Mouse (Mus musculus) Muller cell, postnatal 12 days (primary cell): ENCODE measurements around the gene Ahsg.

Source experiments
- DNase-seq: peaks from one replicate; pipeline ENCODE4 v3.0.0-alpha.2; 2015; ENCODE audit errors: inconsistent ontology term

The Ahsg gene

GRCm38 (mm10) chr16:22890683-22891510 lies at the start of gene Ahsg:
Gene Ahsg, plus strand, starts transcription at chr16:22891277.
- peak; percentile 30 for DNase-seq

DNA sequence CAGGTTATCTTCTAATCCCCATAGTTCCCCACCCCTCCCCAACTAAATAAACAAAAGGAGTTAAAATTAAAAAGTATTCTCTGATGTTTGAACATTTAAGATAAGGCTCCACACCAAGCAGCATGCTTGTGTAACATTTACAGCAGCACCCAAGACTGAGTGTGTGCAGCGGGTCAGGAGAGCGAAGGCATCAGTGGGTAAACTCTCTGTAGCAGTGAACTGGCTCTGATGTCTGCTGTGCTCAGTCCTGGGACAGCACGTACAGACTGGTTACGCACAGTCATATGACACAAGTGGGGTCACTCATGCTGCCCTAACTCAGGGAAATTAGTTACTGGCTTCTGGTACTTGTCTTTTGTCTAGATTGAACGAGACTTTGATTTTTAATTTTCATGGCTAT lies 48.2 kb upstream of the Ahsg start:
- no peak for DNase-seq

DNA sequence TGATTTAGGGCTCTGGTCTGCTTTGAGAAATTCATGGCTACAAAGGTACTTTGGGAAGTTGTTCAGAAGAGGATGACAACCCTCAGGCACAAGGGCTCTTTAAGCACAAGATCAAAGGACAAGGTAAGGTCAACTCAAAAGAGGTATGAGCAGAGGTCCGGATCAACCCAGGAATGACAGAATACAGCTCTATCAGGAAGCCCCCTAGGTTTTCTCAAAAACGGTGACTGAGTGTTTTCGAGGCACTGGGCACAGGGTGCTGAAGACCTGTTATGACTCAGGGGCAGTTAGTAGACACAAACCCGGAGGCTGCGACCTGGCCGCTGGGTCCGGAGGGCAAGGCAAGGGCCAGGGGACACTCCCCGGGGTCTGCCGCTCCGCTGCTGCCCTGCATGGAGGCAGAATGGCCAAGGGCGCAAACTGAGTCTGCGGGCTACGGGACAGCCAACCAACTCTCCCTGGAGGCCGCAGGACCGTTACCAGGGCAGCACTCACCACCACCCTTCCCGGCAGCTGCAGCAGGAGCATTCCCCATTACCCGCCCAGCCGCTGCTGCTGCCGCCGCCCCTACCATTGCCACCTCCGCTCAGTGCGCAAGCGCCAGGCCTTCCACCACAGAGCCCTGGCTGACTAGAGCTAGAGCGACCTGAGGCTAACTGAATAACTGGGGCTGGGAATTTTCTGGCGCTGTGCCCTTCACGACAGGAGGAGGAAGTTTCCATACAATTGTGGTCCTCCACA lies 46.8 kb upstream of the Ahsg start:
- peak; percentile 90 for DNase-seq

- DNase-seq: no peak
Observed at GRCm38 (mm10) chr16:22844834-22845233, 46.2 kb upstream of the Ahsg start.

- no peak for DNase-seq
Observed at GRCm38 (mm10) chr16:22845481-22845880, 45.6 kb upstream of the Ahsg start.

- DNase-seq: no peak
Observed at GRCm38 (mm10) chr16:22847686-22848085, 43.4 kb upstream of the Ahsg start.

DNA sequence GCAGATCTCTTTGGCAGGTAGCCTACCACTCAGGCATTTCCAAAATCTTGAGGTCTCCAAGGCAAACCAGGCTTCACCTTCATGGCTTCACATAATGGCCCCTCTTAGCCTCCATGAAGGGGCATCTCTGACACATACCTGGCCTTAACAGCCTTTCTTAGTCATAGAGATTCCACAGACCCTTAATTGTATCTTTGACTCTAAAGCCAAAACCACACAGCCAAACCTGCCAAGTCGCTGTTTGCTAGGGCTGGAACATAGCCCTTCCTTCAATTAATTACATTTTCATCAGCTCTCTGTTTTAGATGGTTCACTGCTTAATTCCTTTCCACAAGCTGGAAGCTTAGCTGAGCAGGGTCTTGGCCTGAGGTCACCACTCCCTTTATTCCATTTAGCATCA lies 42.7 kb upstream of the Ahsg start:
- peak; percentile 86 for DNase-seq

DNA sequence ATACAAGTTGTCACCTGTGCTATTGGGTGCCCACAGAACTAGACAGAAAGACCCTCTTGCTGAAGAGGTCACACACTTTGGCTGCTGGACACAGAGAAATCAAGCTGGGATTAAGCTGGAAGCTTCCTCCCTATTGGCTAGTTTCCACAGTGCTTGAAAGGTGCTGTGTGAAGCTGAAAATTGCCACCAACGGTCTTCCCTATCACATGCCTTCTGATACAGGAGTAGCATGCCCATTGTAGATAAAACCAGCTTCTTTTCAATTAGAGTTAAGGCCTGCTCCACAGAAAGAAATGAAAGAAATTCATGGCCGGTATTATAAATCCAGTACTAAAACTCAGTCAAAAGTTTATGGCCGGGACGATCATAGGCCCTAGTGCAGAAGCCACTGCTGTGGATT lies 38.4 kb upstream of the Ahsg start:
- DNase-seq: no peak

GRCm38 (mm10) chr16:22856773-22857172 lies 34.3 kb upstream of the Ahsg start:
- DNase-seq: no peak

GRCm38 (mm10) chr16:22857431-22858113 lies 33.5 kb upstream of the Ahsg start, which contains the start of the genes Tbccd1 and Dnajb11:
Gene Tbccd1, minus strand, starts transcription at chr16:22857669.
Gene Dnajb11, plus strand, starts transcription at chr16:22857845.
- peak; percentile 98 for DNase-seq

GRCm38 (mm10) chr16:22872397-22872796 lies 18.7 kb upstream of the Ahsg start:
- no peak for DNase-seq

DNA sequence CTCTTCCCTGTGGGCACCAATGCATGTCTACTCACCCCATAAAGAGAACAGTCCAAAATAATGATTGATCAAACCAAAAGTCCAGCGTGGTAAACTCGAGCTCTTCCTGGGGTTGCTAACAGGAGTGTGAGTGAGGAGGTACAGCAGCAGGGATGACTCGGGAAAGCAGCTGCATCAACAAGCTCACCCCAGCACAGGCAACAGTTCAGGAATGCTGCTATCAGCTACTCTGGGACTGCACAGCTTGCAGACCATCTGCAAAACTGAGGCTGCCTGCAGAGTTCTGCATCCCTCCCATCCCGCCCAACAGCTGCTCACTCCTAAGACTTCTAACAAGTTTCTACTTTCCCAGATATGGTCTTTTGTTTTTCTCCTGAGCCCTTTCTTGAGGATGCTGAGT lies 17.7 kb upstream of the Ahsg start:
- DNase-seq: no peak

- peak; percentile 50 for DNase-seq
Observed at GRCm38 (mm10) chr16:22876218-22877043, 14.6 kb upstream of the Ahsg start.

- peak; percentile 96 for DNase-seq
Observed at GRCm38 (mm10) chr16:22877660-22878390, 13.3 kb upstream of the Ahsg start.

GRCm38 (mm10) chr16:22878716-22879115 lies 12.4 kb upstream of the Ahsg start:
- no peak for DNase-seq

DNA sequence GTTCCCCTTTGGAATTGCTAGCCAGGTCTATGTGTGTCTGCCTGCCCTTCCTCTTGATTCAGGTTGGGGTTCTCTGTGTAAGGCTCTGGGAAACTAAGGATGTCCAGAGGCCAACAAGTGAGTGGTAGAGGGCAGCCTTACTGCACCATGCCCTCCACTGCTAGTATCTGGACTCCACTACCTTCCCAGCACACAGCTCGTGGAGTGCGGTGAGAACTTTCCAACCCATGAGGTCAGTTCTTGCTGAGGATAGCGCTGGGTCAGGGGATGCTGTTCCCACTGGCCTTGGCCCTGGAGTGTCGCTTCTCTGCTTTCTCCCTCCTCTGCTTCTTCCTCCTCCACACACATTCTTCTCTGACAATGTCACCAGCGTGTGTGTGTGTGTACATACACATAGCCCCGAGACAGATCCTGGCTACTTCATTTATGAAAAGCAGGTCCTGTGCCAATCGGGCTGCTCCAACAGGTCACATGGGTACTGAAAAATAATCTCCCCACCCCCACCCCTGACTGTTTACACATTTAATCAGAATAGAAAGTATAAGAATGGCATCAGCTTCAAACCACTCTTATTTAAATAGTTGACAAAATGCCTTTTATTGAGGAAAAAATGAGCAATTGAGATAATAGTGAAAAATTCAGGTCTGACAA lies 11.0 kb upstream of the Ahsg start:
- DNase-seq: no peak

- peak; percentile 69 for DNase-seq
Observed at GRCm38 (mm10) chr16:22880900-22881299, 10.2 kb upstream of the Ahsg start.

DNA sequence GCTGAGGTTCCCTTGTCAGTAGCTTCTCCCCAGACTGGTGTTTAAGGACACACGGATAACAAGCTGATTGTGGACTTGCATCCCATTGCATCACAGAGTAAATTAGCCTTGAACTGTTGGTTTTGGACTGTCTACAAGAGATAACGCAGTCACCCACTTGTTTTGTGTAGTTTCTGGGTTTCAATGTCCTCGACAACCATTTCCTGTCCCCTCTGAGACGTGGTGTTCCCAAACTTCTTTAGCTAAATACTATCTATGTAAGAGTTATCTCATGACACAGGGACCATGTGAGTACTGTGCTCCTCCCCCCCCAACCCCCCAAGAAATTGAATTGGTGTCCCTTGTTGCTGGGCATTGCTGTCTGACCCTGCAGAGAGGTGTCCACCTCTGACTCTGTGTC lies 9.6 kb upstream of the Ahsg start:
- DNase-seq: no peak

DNA sequence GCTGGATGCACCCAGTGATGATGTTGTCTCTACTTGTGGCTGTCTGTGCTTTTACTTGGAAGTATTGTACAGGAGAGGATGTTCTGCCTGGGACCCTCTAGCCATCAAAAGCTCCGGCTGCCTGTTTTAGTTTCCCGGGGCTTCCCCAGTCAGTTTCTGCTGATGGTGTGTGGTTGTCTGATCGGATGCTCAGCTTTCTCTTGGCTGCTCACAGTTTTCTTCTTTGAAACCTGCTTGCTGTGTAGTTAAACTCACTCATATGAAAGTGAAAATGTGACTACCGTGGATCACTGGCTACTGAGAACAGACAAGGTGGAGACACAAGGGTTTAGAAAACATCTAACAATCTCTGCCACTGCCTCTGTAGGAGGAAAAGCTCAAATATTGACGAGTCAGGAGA lies 7.6 kb upstream of the Ahsg start:
- DNase-seq: no peak

DNA sequence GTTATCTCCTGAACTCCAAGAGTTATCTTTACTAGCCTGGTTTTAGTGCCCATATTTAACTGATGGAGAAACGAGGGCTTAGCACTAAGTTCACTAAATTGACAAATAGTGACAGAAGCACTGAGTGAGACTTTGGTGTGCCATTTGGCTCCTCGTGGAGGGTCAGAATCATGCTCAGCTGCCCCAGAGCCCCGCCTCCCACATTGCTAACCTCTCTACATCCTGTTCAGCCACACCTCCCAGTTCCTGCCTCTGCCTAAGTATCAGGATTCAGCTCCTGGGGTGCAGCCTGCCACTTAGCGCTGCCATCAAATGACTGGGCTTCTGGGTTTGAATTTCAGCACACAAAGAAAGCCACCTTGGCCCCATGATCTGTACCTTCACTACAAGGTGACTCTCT lies 5.7 kb upstream of the Ahsg start:
- no peak for DNase-seq
